ENCODE assay signal across 10 mouse cellular contexts in genomic region chr12:103343456-103343855, GRCm38 (mm10). TPM values are rescaled to one million over a fixed set of nuclear protein-coding genes. Genes with fewer than 3 reads are reported as not detected.
DNase-seq lines count a peak whose midpoint lies in the region; ATAC-seq lines count a peak whose summit lies in the region.
"Had no signal": no experiment of that assay in that cellular context is flagged by ENCODE, and none has a peak within 500 bp of the region (broad histone marks: within the 10 kb centered on the region; RNA-seq: fewer than 3 reads in every experiment).

No protein-coding gene starts in this region.

- 72% methylated on average over 8 of the region's 8 CpGs for WGBS in heart, embryonic 10.5 days
- WGBS in liver, embryonic 16.5 days (ENCODE audit: insufficient replicate concordance): 17% methylated on average over 8 of the region's 8 CpGs
- WGBS in kidney, embryonic 16.5 days: 54% methylated on average over 8 of the region's 8 CpGs

- ATAC-seq in liver, embryonic 16.5 days (ENCODE audit: low read depth): peak; percentile 54
- ATAC-seq in kidney, embryonic 16.5 days (ENCODE audit: low FRiP score, low TSS enrichment): no peak

- H3K27ac ChIP-seq in heart, embryonic 10.5 days: peak overlapping the region; percentile 56
- H3K27ac ChIP-seq in liver, embryonic 16.5 days (ENCODE audit: low read length): peak overlapping the region; percentile 52; the same call in 1 of the 2 replicates
- H3K27ac ChIP-seq in kidney, embryonic 16.5 days (ENCODE audit: low read length): no peak overlapping the region
- H3K27ac ChIP-seq: lung, embryonic 15.5 days had no signal

- no peaks in the 10 kb centered on the region for H3K9me3 ChIP-seq in heart, embryonic 10.5 days
- H3K9me3 ChIP-seq in liver, embryonic 16.5 days (replicated peaks; ENCODE audit: control insufficient read depth, low read length): no peaks in the 10 kb centered on the region
- H3K9me3 ChIP-seq in kidney, embryonic 16.5 days (ENCODE audit: low read length): no peaks in the 10 kb centered on the region
- H3K9me3 ChIP-seq: lung, embryonic 15.5 days had no signal

- peaks cover 6% of the 10 kb centered on the region; the same call in 1 of the 2 replicates for H3K36me3 ChIP-seq in heart, embryonic 10.5 days
- H3K36me3 ChIP-seq in liver, embryonic 16.5 days (ENCODE audit: control insufficient read depth, insufficient read depth): no peaks in the 10 kb centered on the region
- H3K36me3 ChIP-seq in kidney, embryonic 16.5 days (ENCODE audit: insufficient read depth, low read length): no peaks in the 10 kb centered on the region
- H3K36me3 ChIP-seq: lung, embryonic 15.5 days had no signal

- intact Hi-C loops in heart, postnatal 36 days (cut with DNase I): no loop called here

- no peak overlapping the region for H3K4me3 ChIP-seq in heart, embryonic 10.5 days
- no peak overlapping the region for H3K4me3 ChIP-seq in liver, embryonic 16.5 days (ENCODE audit: low read depth, low read length)
- H3K4me3 ChIP-seq in kidney, embryonic 16.5 days (ENCODE audit: low read length): no peak overlapping the region
- H3K4me3 ChIP-seq: lung, embryonic 15.5 days had no signal

- no peak overlapping the region for H3K9ac ChIP-seq in liver, embryonic 16.5 days (ENCODE audit: low read depth, low read length)
- no peak overlapping the region for H3K9ac ChIP-seq in kidney, embryonic 16.5 days (replicated peaks; ENCODE audit: low read length)
- H3K9ac ChIP-seq: lung, embryonic 15.5 days had no signal

- no peaks in the 10 kb centered on the region for H3K27me3 ChIP-seq in heart, embryonic 10.5 days (ENCODE audit: insufficient read depth, poor library complexity, severe bottlenecking)
- H3K27me3 ChIP-seq in liver, embryonic 16.5 days (ENCODE audit: control insufficient read depth, insufficient read depth, low read depth, low read length): no peaks in the 10 kb centered on the region
- no peaks in the 10 kb centered on the region for H3K27me3 ChIP-seq in kidney, embryonic 16.5 days (ENCODE audit: insufficient read depth, low read length)
- H3K27me3 ChIP-seq: lung, embryonic 15.5 days had no signal

- peaks cover 58% of the 10 kb centered on the region for H3K4me1 ChIP-seq in heart, embryonic 10.5 days
- no peaks in the 10 kb centered on the region; the same call in 1 of the 2 replicates for H3K4me1 ChIP-seq in liver, embryonic 16.5 days (ENCODE audit: control insufficient read depth, low read depth, low read length)
- peaks cover 8% of the 10 kb centered on the region for H3K4me1 ChIP-seq in kidney, embryonic 16.5 days (ENCODE audit: insufficient read depth, low read length)

- no peak overlapping the region for H3K4me2 ChIP-seq in liver, embryonic 16.5 days (ENCODE audit: low read depth, low read length)
- no peak overlapping the region for H3K4me2 ChIP-seq in kidney, embryonic 16.5 days (replicated peaks; ENCODE audit: low read depth, low read length)
- H3K4me2 ChIP-seq: lung, embryonic 15.5 days had no signal

- DNase-seq in heart, embryonic 10.5 days (ENCODE audit: low spot score): no peak
- DNase-seq in heart, postnatal 36 days: no peak
- peak; percentile 71 for DNase-seq in T-cell, adult 2 months (ENCODE audit: low spot score)
- DNase-seq in spleen, postnatal 14 days (ENCODE audit: low spot score in 2 of 2): peak; percentile 38 to 61
- DNase-seq in adipocyte (ENCODE audit: low spot score): no peak
- no peak for DNase-seq in layer of hippocampus, adult 18-20 months (ENCODE audit: low spot score in 2 of 2)

RNA-seq across cellular contexts. Expression of gene Asb2, which starts 12.3 kb away (rescaled TPM):
- 152 and 312 TPM in 2 replicates for polyA plus RNA-seq in heart, embryonic 10.5 days (2016; fragmentation: Nextera tagmentation; extraction: Ambion mirVana)
- total RNA-seq in heart, postnatal 36 days (2021): 100 to 1,000 TPM; 370 to 512 TPM
- polyA plus RNA-seq in liver, embryonic 16.5 days (2015; fragmentation: Nextera tagmentation; extraction: Ambion mirVana): 3.8 and 4.5 TPM in 2 replicates
- 1 to 10 TPM; 1.8 to 2.1 TPM for total RNA-seq in layer of hippocampus, adult 18-20 months (2021)
- 1.3 and 4.5 TPM in 2 replicates for polyA plus RNA-seq in kidney, embryonic 16.5 days (2015; fragmentation: Nextera tagmentation; extraction: Ambion mirVana)

RNA-seq across cellular contexts. Expression of gene Fam181a, which starts 32.7 kb away (rescaled TPM):
- not detected in 2 replicates for polyA plus RNA-seq in heart, embryonic 10.5 days (2016; fragmentation: Nextera tagmentation; extraction: Ambion mirVana)
- not detected for total RNA-seq in heart, postnatal 36 days (2021)
- not detected in 2 replicates for polyA plus RNA-seq in liver, embryonic 16.5 days (2015; fragmentation: Nextera tagmentation; extraction: Ambion mirVana)
- total RNA-seq in layer of hippocampus, adult 18-20 months (2021): 1 to 10 TPM in 1 of 2 experiments, under 1 TPM in 1; 0.96 to 1.5 TPM
- not detected in 2 replicates for polyA plus RNA-seq in kidney, embryonic 16.5 days (2015; fragmentation: Nextera tagmentation; extraction: Ambion mirVana)
- total RNA-seq: heart, adult 18-20 months had no signal
- polyA plus RNA-seq: lung, embryonic 15.5 days had no signal

RNA-seq across cellular contexts. Expression of gene Otub2, which starts 45.0 kb away (rescaled TPM):
- polyA plus RNA-seq in heart, embryonic 10.5 days (2016; fragmentation: Nextera tagmentation; extraction: Ambion mirVana): 22.5 and 26.0 TPM in 2 replicates
- total RNA-seq in heart, postnatal 36 days (2021): 1 to 10 TPM; 2.6 to 4.5 TPM
- 29.4 and 31.4 TPM in 2 replicates for polyA plus RNA-seq in liver, embryonic 16.5 days (2015; fragmentation: Nextera tagmentation; extraction: Ambion mirVana)
- total RNA-seq in layer of hippocampus, adult 18-20 months (2021): 10 to 100 TPM; 48.0 to 51.3 TPM
- polyA plus RNA-seq in kidney, embryonic 16.5 days (2015; fragmentation: Nextera tagmentation; extraction: Ambion mirVana): 7.7 and 8.1 TPM in 2 replicates

Comparison
In these comparisons a context has a peak if more than half of its experiments do, and no peak if none do; other contexts are left out.
1. DNase-seq: peak in T-cell, adult 2 months (single experiment) and spleen, postnatal 14 days (2 of 2); none in heart, embryonic 10.5 days (single experiment), heart, postnatal 36 days (0 of 2), adipocyte (single experiment) and layer of hippocampus, adult 18-20 months (0 of 2).
2. RNA of gene Asb2, which starts 12.3 kb away (polyA plus RNA-seq): 152 to 312 TPM in heart, embryonic 10.5 days; 3.8 to 4.5 TPM in liver, embryonic 16.5 days and 1.3 to 4.5 TPM in kidney, embryonic 16.5 days; every median in the first group is over 10 times any median in the second.